Mouse (Mus musculus) heart, embryonic 10.5 days (tissue): ENCODE data around the gene Smarcd2. TPM values are rescaled to one million over a fixed set of nuclear protein-coding genes. Genes with fewer than 3 reads are reported as not detected.

Experiments used
- DNase-seq: peaks from one replicate; pipeline ENCODE4 v3.0.0-alpha.2; 2017; ENCODE audit warnings: low spot score
- H3K27ac ChIP-seq: fragments of 300-500 bp; sonication (generic); 2 replicates; pipeline ENCODE4 v1.5.1; 2016; ENCODE audit warnings: mild to moderate bottlenecking
- H3K27me3 ChIP-seq: fragments of 300-500 bp; sonication (generic); 2 replicates; pipeline ENCODE4 v1.6.1; 2016; ENCODE audit warnings: mild to moderate bottlenecking; ENCODE audit not compliant: poor library complexity, insufficient read depth, severe bottlenecking
- H3K36me3 ChIP-seq: fragments of 300-500 bp; sonication (generic); 2 replicates; pipeline ENCODE4 v1.6.1; 2016; ENCODE audit warnings: mild to moderate bottlenecking, moderate library complexity
- H3K4me1 ChIP-seq: fragments of 300-500 bp; sonication (generic); 2 replicates; pipeline ENCODE4 v1.6.1; 2016; ENCODE audit warnings: mild to moderate bottlenecking
- H3K4me3 ChIP-seq: fragments of 300-500 bp; sonication (generic); 2 replicates; pipeline ENCODE4 v1.5.1; 2016; ENCODE audit warnings: mild to moderate bottlenecking, moderate library complexity
- H3K9me3 ChIP-seq: fragments of 300-500 bp; sonication (generic); 2 replicates; pipeline ENCODE4 v1.6.1; 2016; ENCODE audit warnings: mild to moderate bottlenecking, moderate library complexity
- WGBS: fragments of 180-500 bp; shearing (Covaris S2); methylation state at CpG from one replicate; pipeline ENCODE4 v1.1.7; 2016; 5-methylcytosine and 5-hydroxymethylcytosine counted together
- polyA plus RNA-seq: library from polyadenylated mRNA; unstranded; fragments of >200 nt; fragmentation: Nextera tagmentation; extraction: Ambion mirVana; gene quantifications from 2 replicates; pipeline ENCODE4 v1.2.1, GENCODE M21; 2016

Smarcd2 gene
- 20.9 and 36.2 TPM in 2 replicates for polyA plus RNA-seq

DNA sequence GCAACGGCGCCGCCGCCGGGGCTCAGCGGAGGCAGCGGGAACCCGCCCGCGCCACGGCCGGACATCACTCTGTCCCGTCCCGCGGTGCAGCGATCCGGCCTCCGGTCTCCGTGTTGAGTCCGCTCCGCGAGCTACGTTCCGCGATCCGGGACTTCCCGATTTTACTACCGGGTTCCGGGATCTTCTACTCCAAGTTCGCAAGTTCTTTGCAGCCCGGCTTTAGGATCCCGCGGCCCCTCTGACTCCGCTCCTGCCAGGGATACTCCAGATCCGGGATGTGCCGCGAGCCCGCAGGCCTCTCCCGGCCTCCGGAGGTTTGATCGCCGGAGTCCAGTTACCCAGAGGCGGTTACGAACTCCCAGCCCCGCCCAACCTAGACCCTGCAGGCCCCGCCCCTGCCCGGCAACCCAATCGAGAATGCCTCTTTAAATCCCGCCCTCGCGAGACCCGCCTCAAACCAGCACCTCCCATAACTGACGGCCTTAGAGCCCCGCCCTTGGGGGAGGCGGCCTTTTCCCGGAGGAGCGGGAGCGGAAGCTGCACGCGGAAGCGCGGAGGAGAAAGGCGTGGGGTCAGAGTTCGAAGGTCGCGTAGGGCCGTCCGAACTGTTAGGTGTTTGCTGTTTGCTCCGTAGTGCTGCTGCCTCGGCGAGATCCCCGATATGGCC, at the start of gene Smarcd2:
Smarcd2 (minus strand) TSS at position 329 of the 667 bp plus-strand sequence.
- Histone ChIP-seq H3K36me3 (peaks cover 7% of the 10 kb centered on the region; the same call in 1 of the 2 replicates), H3K27ac (peak within 1 kb of the TSS; percentile 98), H3K27me3 (no peaks in the 10 kb centered on the region), H3K4me3 (peak within 1 kb of the TSS; percentile 96), H3K9me3 (no peaks in the 10 kb centered on the region), H3K4me1 (peaks cover 53% of the 10 kb centered on the region)
- peak; percentile 100 for DNase-seq
- WGBS: under 1% methylated on average over 70 of the region's 72 CpGs

DNA sequence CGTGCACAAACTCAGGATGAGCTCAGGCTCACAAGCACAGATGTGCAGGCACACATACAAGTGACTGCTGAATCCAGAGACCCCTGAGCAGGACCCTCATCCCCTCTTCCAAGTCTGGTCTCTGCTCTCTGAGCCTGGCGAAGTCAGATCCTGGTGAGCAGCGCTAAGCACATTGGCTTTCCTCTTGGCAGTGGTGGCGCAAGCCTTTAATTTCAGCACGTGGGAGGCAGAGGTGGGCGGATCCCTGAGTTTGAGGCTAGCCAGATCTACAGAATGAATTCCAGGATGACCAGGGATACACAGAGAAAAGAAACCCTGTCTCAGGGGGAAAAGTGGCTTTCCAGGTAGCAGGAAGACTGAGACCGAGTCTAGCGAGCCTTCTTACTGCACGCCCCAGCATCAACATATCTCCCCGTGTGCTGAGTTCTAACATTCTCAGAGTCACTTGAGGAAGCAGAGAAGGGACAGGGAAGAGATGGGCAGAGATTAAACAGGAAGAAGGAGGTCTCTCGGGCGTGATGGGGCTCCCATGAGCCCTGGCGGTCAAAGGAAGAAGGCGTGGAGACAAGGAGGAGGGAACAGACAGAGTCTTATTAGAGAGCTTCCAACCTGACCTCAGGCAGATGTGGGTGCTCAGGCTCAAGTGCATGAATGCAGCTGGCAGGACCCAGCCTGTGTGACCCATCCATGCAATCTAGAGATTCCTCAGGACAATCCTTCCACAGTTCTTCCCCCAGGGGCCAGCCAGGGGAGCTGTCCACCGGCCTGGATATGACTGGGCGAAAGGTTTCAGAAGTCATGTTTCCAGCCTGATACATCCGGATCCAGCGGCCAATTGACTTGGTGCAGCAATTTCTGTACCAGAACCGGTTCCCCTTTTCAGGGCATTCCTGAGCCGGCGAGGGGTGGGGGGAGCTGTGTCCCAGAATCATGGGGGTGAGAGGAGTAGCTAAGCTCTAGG, 45.9 kb upstream of the Smarcd2 start:
- Histone ChIP-seq H3K27me3 (0 out of 2 replicates have a peak, but pooled peaks cover 7% of the 10 kb centered on the region), H3K36me3 (no peaks in the 10 kb centered on the region), H3K4me3 (no peak overlapping the region), H3K27ac (no peak overlapping the region), H3K9me3 (no peaks in the 10 kb centered on the region), H3K4me1 (peaks cover 21% of the 10 kb centered on the region)
- no peak for DNase-seq
- WGBS: 70% methylated on average over 21 of the region's 21 CpGs

DNA sequence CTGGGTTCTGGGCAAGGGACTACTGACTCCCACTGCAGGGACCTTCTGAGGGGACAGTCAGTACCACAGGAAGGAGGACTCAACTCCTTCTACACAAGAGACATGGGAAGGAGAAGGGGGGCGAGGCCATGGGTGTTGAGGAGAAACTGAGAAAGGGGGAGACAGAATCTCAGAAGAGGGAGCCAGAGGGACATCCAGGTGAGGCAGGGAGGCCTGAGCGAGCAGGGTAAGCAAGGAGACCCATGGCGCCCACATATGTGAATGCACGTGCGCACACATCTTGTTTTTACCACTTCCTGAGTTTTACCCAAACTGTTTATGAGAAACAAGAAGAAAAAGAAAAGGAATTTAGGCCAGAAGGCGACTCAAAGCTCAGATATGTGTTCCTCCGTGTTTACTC, 45.0 kb upstream of the Smarcd2 start:
- no peak for DNase-seq
- Histone ChIP-seq H3K9me3 (no peaks in the 10 kb centered on the region), H3K4me3 (no peak overlapping the region), H3K27ac (no peak overlapping the region), H3K36me3 (no peaks in the 10 kb centered on the region), H3K27me3 (0 out of 2 replicates have a peak, but pooled peaks cover 5% of the 10 kb centered on the region), H3K4me1 (peaks cover 28% of the 10 kb centered on the region)
- WGBS: 74% methylated on average over 7 of the region's 7 CpGs

DNA sequence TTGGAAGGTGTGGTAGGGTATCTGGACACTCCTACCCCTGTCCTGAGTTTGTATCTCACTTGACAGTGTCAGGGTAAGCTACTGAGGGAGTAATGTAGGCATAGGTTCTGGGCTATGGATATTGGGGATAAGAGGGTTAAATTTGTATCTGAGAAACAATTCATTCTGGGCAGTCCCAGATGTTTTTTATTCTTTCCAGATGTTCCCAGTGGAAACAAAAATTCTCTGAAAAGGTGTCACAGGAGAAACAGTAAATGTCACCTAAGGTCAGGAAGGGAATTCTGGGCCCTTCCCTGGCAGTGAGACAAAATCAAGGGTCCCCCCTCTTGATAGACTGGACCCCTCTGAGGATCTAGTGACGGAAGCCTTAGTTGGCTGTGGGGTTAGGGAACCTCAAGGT, 43.6 kb upstream of the Smarcd2 start:
- DNase-seq: no peak
- H3K4me3 ChIP-seq: no peak overlapping the region
- H3K36me3 ChIP-seq: no peaks in the 10 kb centered on the region
- H3K9me3 ChIP-seq: no peaks in the 10 kb centered on the region
- H3K4me1 ChIP-seq: peaks cover 28% of the 10 kb centered on the region
- WGBS: 60% methylated on average over 1 of the region's 1 CpGs
- H3K27ac ChIP-seq: no peak overlapping the region
- 0 out of 2 replicates have a peak, but pooled peaks cover 4% of the 10 kb centered on the region for H3K27me3 ChIP-seq

- 0 out of 2 replicates have a peak within 1 kb of the TSS, but pooled peaks have one; percentile 7 for H3K27ac ChIP-seq
- no peaks in the 10 kb centered on the region for H3K9me3 ChIP-seq
- peaks cover 26% of the 10 kb centered on the region for H3K4me1 ChIP-seq
- H3K36me3 ChIP-seq: no peaks in the 10 kb centered on the region
- no peak within 1 kb of the TSS for H3K4me3 ChIP-seq
- 0 out of 2 replicates have a peak, but pooled peaks cover 4% of the 10 kb centered on the region for H3K27me3 ChIP-seq
- DNase-seq: no peak
- WGBS: 63% methylated on average over 9 of the region's 9 CpGs
Observed at GRCm38 (mm10) chr11:106314333-106314812, 41.6 kb upstream of the Smarcd2 start, which contains the start of gene Cd79b. Cd79b (minus strand) TSS chr11:106314762.

- H3K4me1 ChIP-seq: peaks cover 21% of the 10 kb centered on the region
- H3K4me3 ChIP-seq: no peak overlapping the region
- 59% methylated on average over 5 of the region's 5 CpGs for WGBS
- no peaks in the 10 kb centered on the region for H3K9me3 ChIP-seq
- 0 out of 2 replicates have a peak, but pooled peaks cover 4% of the 10 kb centered on the region for H3K27me3 ChIP-seq
- H3K36me3 ChIP-seq: no peaks in the 10 kb centered on the region
- DNase-seq: no peak
- peak overlapping the region; percentile 6; the same call in 1 of the 2 replicates for H3K27ac ChIP-seq
Observed at GRCm38 (mm10) chr11:106313533-106313932, 40.8 kb upstream of the Smarcd2 start.

DNA sequence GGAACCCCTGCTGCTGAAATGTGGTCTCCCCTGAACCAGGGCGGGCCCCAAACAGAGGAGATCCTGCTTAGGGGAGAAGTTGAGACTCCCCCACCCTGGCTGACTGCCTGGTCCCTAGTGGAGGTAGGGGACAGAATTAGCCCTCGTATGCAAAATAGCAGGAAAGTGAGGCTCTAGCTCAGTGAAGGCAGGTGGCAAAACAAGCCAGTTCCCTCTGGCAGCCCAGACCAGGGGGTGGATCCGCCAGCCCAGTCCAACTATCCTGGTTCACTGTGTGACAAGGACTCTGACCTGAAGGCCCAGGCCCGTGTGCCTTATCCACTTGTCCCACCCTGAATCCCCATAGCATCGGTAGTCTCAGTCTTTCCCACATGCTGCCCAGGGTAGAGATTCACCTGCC, 37.4 kb upstream of the Smarcd2 start:
- 0 out of 2 replicates have a peak overlapping the region, but pooled peaks have one; percentile 11 for H3K27ac ChIP-seq
- no peaks in the 10 kb centered on the region for H3K9me3 ChIP-seq
- no peak overlapping the region for H3K4me3 ChIP-seq
- H3K36me3 ChIP-seq: no peaks in the 10 kb centered on the region
- DNase-seq: no peak
- WGBS: 74% methylated on average over 5 of the region's 5 CpGs
- no peaks in the 10 kb centered on the region for H3K27me3 ChIP-seq
- peaks cover 20% of the 10 kb centered on the region for H3K4me1 ChIP-seq

DNA sequence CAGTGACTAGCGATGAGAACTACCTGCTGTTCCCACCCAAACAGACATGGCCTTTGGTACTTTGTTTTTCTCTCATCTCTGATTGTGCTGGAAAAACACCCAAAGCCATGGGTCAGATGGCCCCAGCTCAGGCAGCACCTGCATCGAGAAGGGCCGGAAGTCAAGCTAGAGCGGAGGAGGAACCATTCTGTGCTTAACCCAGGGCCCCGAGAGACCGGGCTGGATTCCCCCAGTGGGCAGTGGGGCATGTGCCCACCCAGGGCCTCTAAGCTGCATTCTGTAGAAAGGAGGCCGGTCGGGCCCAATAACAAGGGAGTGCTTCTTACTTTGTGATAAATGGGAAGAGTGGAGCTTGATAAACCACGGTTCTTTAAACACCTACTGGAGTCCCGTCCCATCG, 35.4 kb upstream of the Smarcd2 start:
- H3K9me3 ChIP-seq: no peaks in the 10 kb centered on the region
- H3K27ac ChIP-seq: no peak overlapping the region
- no peaks in the 10 kb centered on the region for H3K27me3 ChIP-seq
- DNase-seq: no peak
- 83% methylated on average over 11 of the region's 11 CpGs for WGBS
- H3K4me1 ChIP-seq: peaks cover 3% of the 10 kb centered on the region; the same call in 1 of the 2 replicates
- no peaks in the 10 kb centered on the region for H3K36me3 ChIP-seq
- H3K4me3 ChIP-seq: no peak overlapping the region

DNA sequence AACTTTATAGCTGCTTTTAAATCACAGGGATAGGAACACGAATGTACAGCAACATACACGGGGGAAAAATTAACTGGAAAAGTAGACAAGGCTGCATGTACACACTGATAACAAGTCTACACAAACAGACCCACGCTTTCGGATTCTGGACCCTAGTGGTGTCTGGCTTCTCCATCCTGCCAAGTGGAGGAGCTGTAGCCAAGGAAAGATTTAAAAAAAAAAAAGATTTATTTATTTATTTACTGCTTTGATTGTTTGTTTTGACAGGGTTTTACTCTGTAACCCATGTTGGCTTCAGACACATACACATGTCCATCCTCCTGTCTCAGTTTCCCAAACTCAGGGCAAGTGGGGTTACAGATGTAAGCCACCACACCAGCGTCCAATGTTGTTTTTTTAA, 34.7 kb upstream of the Smarcd2 start:
- no peak for DNase-seq
- WGBS: 73% methylated on average over 5 of the region's 5 CpGs
- no peaks in the 10 kb centered on the region for H3K36me3 ChIP-seq

GRCm38 (mm10) chr11:106306758-106307157, 34.0 kb upstream of the Smarcd2 start:
- 85% methylated on average over 9 of the region's 9 CpGs for WGBS
- Histone ChIP-seq H3K27me3 (0 out of 2 replicates have a peak, but pooled peaks cover 2% of the 10 kb centered on the region), H3K36me3 (no peaks in the 10 kb centered on the region), H3K4me3 (no peak overlapping the region), H3K4me1 (0 out of 2 replicates have a peak, but pooled peaks cover 2% of the 10 kb centered on the region), H3K27ac (no peak overlapping the region), H3K9me3 (no peaks in the 10 kb centered on the region)
- no peak for DNase-seq

More for the DNA sequence above, 34.7 kb upstream of the Smarcd2 start:
- H3K27me3 ChIP-seq: no peaks in the 10 kb centered on the region
- H3K4me1 ChIP-seq: 0 out of 2 replicates have a peak, but pooled peaks cover 2% of the 10 kb centered on the region
- no peaks in the 10 kb centered on the region for H3K9me3 ChIP-seq
- H3K4me3 ChIP-seq: no peak overlapping the region
- no peak overlapping the region for H3K27ac ChIP-seq

DNA sequence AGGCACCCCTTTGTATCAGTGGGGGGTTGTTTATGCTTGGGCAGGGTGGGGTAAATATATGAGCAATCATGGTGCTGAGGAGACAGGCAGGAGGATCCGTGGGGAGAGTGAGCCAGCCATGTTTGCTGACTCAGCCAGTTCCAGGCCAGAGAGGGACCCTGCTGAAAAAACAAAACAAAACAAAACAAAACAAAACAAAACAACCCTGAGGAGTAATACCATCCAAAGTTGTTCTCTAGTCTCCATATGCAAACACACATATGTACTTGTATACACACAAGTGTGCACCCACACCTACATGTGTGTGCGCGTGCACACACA, 33.3 kb upstream of the Smarcd2 start:
- Histone ChIP-seq H3K9me3 (no peaks in the 10 kb centered on the region), H3K4me3 (no peak overlapping the region), H3K4me1 (0 out of 2 replicates have a peak, but pooled peaks cover 2% of the 10 kb centered on the region), H3K36me3 (no peaks in the 10 kb centered on the region), H3K27me3 (peaks cover 9% of the 10 kb centered on the region; the same call in 1 of the 2 replicates), H3K27ac (no peak overlapping the region)
- DNase-seq: no peak
- 72% methylated on average over 3 of the region's 3 CpGs for WGBS

DNA sequence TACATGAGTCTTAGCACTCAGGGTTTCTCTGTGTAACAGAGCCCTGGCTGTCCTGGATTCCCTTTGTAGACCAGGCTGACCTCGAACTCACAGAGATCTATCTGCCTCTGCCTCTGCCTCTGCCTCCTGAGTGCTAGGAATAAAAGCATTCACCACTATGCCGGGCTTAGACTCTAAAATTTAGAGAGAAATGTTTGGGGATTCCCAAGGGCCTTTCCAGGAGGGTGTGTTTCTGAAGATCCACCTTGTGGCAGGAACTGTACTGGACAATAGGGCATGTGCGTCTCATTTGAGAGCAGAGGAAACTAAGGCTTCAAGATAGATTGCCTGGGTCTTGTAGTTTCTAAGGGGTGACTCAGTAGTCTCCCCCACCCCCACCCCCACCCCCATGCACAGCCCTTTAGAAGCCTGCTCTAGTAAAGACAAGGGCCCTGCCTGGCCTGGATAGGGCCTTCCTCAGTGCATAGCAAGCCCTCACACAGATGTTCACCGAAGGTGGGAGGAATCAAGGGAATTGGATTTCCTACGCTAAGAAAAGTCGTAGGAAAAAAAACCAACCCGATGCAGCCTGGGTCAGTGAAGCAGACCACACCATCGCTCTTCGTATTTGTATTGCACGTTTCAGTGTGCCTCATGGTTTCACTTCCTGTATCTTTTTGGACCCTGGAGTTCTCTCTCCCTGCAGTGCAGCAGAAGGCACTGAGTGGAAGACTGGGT, 32.7 kb upstream of the Smarcd2 start:
- Histone ChIP-seq H3K27ac (no peak overlapping the region), H3K27me3 (peaks cover 10% of the 10 kb centered on the region; the same call in 1 of the 2 replicates)
- WGBS: 79% methylated on average over 10 of the region's 10 CpGs

More for the DNA sequence above, 32.7 kb upstream of the Smarcd2 start:
- no peaks in the 10 kb centered on the region for H3K9me3 ChIP-seq
- 0 out of 2 replicates have a peak, but pooled peaks cover 2% of the 10 kb centered on the region for H3K4me1 ChIP-seq
- H3K36me3 ChIP-seq: no peaks in the 10 kb centered on the region
- DNase-seq: no peak
- no peak overlapping the region for H3K4me3 ChIP-seq
